Mouse (Mus musculus) adrenal gland, adult 8-10 months (tissue): ENCODE results near the gene 2310007B03Rik. TPM values are rescaled to one million over a fixed set of nuclear protein-coding genes. Genes with fewer than 3 reads are reported as not detected.
A peak's percentile ranks its signal among the peaks of the same experiment; 100 is the strongest.

Source experiments
- DNase-seq: peaks from one replicate; pipeline ENCODE4 v3.0.0; 2022
- total RNA-seq, 4 experiments: library from RNA; stranded (reverse); gene quantifications; 2 replicates each; pipeline ENCODE4 v1.2.4; 2022

2310007B03Rik gene
- total RNA-seq, 4 experiments from 2014 or later = not detected

- no peak for DNase-seq
Measured at GRCm38 (mm10) chr1:93159566-93160500, 915 bp downstream of the 2310007B03Rik start.

- no peak for DNase-seq
Measured at GRCm38 (mm10) chr1:93158916-93159315, 1.8 kb downstream of the 2310007B03Rik start.

- no peak for DNase-seq
Measured at GRCm38 (mm10) chr1:93157566-93157965, 3.2 kb downstream of the 2310007B03Rik start.

- no peak for DNase-seq
Measured at GRCm38 (mm10) chr1:93150907-93151661, 9.7 kb downstream of the 2310007B03Rik start.

GRCm38 (mm10) chr1:93144176-93144575, 16.6 kb downstream of the 2310007B03Rik start:
- DNase-seq = no peak

- no peak for DNase-seq
Measured at GRCm38 (mm10) chr1:93142871-93143270, 17.9 kb downstream of the 2310007B03Rik start.

GRCm38 (mm10) chr1:93139713-93140112, 21.0 kb downstream of the 2310007B03Rik start:
- no peak for DNase-seq

GRCm38 (mm10) chr1:93138534-93138933, 22.2 kb downstream of the 2310007B03Rik start:
- no peak for DNase-seq

GRCm38 (mm10) chr1:93135036-93135526, 25.7 kb downstream of the 2310007B03Rik start, which contains the start of gene Agxt:
Agxt (plus strand) TSS chr1:93135240.
- no peak for DNase-seq

- no peak for DNase-seq
Measured at GRCm38 (mm10) chr1:93132676-93133075, 28.1 kb downstream of the 2310007B03Rik start.

GRCm38 (mm10) chr1:93130242-93130983, 30.3 kb downstream of the 2310007B03Rik start:
- DNase-seq = no peak

- peak; percentile 38 for DNase-seq
Measured at GRCm38 (mm10) chr1:93128710-93129349, 31.9 kb downstream of the 2310007B03Rik start.

- DNase-seq = no peak
Measured at GRCm38 (mm10) chr1:93128209-93128608, 32.5 kb downstream of the 2310007B03Rik start.

- no peak for DNase-seq
Measured at GRCm38 (mm10) chr1:93125256-93125655, 35.5 kb downstream of the 2310007B03Rik start.

GRCm38 (mm10) chr1:93124066-93124465, 36.7 kb downstream of the 2310007B03Rik start:
- peak; percentile 21 for DNase-seq

- no peak for DNase-seq
Measured at GRCm38 (mm10) chr1:93123179-93123854, 37.4 kb downstream of the 2310007B03Rik start.

- no peak for DNase-seq
Measured at GRCm38 (mm10) chr1:93118816-93119215, 41.9 kb downstream of the 2310007B03Rik start.

- DNase-seq = no peak
Measured at GRCm38 (mm10) chr1:93115471-93115870, 45.3 kb downstream of the 2310007B03Rik start.

GRCm38 (mm10) chr1:93114713-93115463, 45.9 kb downstream of the 2310007B03Rik start:
- peak; percentile 72 for DNase-seq

- DNase-seq = no peak
Measured at GRCm38 (mm10) chr1:93102700-93103099, 58.0 kb downstream of the 2310007B03Rik start.
